Mouse (Mus musculus) megakaryocyte-erythroid progenitor cell, adult 5 weeks (primary cell): ENCODE data around the gene Casc1. TPM values are rescaled to one million over a fixed set of nuclear protein-coding genes. Genes with fewer than 3 reads are reported as not detected.

Source experiments
- polyA plus RNA-seq: library from polyadenylated mRNA; stranded (reverse); fragments of >175 nt; gene quantifications from 2 replicates; pipeline ENCODE4 v1.2.3, GENCODE M21; 2012

Gene Casc1
- 0.04 TPM in 1 of 2 replicates, not detected in the other for polyA plus RNA-seq

DNA sequence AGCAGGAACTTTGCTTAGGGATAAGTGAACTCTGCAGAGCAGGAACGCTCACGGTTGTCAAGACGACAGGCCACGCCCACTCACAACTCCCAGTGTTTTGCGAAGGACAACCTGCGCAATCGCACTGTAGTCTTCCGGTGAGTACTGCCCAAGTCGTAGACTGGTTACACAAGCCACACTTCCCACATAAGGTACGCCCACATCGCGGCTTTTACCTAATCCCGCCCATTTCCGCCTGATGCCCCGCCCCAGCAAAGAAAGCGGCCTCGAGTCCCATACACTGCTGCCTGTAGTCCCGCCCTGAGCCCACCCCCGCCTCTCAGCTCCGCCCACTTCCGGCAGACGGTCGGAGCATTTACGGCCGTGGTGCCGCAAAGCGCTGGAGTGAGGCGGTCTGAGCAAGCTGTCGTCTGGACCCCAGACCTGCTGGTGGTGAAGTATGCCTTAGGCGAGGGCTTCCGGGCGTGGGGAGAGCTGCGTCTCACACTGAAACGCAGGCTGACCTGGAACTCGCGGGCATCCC is at the start of gene Casc1, which contains the start of gene Etfrf1:
Gene Casc1, minus strand, starts transcription at position 190 of the 523 bp plus-strand sequence.
Gene Etfrf1, plus strand, starts transcription at position 319 of the 523 bp plus-strand sequence.

DNA sequence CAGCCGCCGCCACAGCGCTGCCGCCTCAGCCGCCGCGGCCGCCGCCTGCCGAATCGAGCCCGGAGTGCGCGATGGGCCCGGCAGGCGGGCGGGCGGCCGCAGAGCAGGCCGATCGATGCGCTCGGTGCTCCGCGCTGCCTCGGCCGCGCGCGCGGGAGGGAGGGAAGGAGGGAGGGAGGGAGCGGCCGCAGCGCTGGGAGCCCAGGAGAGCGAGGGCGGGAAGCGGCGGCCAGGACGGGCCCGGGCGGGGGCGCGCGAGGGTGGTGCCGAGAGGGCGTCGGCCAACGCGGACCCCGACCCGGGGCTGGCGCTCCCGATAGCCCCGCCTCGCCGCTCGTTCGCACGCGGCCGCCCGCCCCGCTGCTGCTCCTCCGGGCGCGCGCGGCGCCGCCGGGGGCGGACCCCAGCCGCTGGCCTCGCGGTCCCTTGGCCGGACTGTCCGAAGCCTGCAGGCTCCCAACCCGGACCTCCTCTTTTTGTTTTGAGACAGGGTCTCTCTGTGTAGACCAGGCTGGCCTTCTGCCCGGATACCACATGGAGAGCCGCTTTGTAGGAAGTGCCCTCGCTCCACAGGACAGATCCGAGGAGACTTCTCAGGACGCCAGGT is 39.5 kb upstream of the Casc1 start, which contains the start of gene Kras:
Gene Kras, minus strand, starts transcription at position 55 of the 607 bp plus-strand sequence.

Other genes starting within 250 kb of the Casc1 start
- 0.26 and 0.30 TPM in 2 replicates for gene Bcat1, start 134.8 kb downstream of the Casc1 start, polyA plus RNA-seq
- 77.6 and 85.2 TPM in 2 replicates for gene Lrmp, start 95.4 kb downstream of the Casc1 start, polyA plus RNA-seq
- 1.4 and 2.0 TPM in 2 replicates for gene Etfrf1, start 129 bp upstream of the Casc1 start, polyA plus RNA-seq
- gene Kras, start 39.2 kb upstream of the Casc1 start, polyA plus RNA-seq = 20.1 and 23.4 TPM in 2 replicates